ENCODE assay signal across 10 mouse cellular contexts in genomic region chr14:46767116-46767515, GRCm38 (mm10). TPM values are rescaled to one million over a fixed set of nuclear protein-coding genes. Genes with fewer than 3 reads are reported as not detected.
A peak's percentile ranks its signal among the peaks of the same experiment; 100 is the strongest.
DNase-seq lines count a peak whose midpoint lies in the region.
"Had no signal": no experiment of that assay in that cellular context is flagged by ENCODE, and none has a peak within 500 bp of the region (broad histone marks: within the 10 kb centered on the region; RNA-seq: fewer than 3 reads in every experiment).

No protein-coding gene starts in this region.

- DNase-seq in cerebellum, adult 11-12 months: peak; percentile 31
- DNase-seq in cerebellum, adult 11 months: no peak
- peak; percentile 34 for DNase-seq in left cerebral cortex, postnatal 4 days
- DNase-seq in left cerebral cortex, adult 9 months (ENCODE audit: low spot score in 2 of 2): no peak
- peak; percentile 22 to 25 for DNase-seq in cerebellum, postnatal 36 days
- peak; percentile 60 to 89 for DNase-seq in layer of hippocampus, postnatal 14 days (ENCODE audit: low spot score in 2 of 2)
- no peak for DNase-seq in gastrocnemius, adult 18-20 months (ENCODE audit: low spot score)
- DNase-seq in ovary, adult 18-20 months (ENCODE audit: low spot score): no peak
- DNase-seq: gastrocnemius, postnatal 25 days; lung, postnatal 14 days had no signal

- intact Hi-C loops in left cerebral cortex, postnatal 4 days (cut with DNase I): no loop called here

RNA-seq across cellular contexts. Expression of gene Cdkn3, which starts 6.8 kb away (rescaled TPM):
- total RNA-seq in left cerebral cortex, postnatal 4 days (2021): 1 to 10 TPM; 3.0 to 5.1 TPM
- 1 to 10 TPM in 1 of 2 experiments, under 1 TPM in 1; 0.44 to 1.0 TPM for total RNA-seq in layer of hippocampus, postnatal 14 days (2021)
- total RNA-seq in gastrocnemius, adult 18-20 months (2021): not detected

RNA-seq across cellular contexts. Expression of gene Cnih1, which starts 21.1 kb away (rescaled TPM):
- total RNA-seq in left cerebral cortex, postnatal 4 days (2021): 10 to 100 TPM; 70.9 to 72.6 TPM
- total RNA-seq in layer of hippocampus, postnatal 14 days (2021): 10 to 100 TPM; 66.1 to 69.6 TPM
- total RNA-seq in gastrocnemius, adult 18-20 months (2021): 10 to 100 TPM; 55.0 to 57.3 TPM

RNA-seq across cellular contexts. Expression of gene Gmfb, which starts 54.9 kb away (rescaled TPM):
- total RNA-seq in left cerebral cortex, postnatal 4 days (2021): 100 to 1,000 TPM; 132 to 135 TPM
- 100 to 1,000 TPM; 167 to 184 TPM for total RNA-seq in layer of hippocampus, postnatal 14 days (2021)
- total RNA-seq in gastrocnemius, adult 18-20 months (2021): 10 to 100 TPM; 17.3 to 18.1 TPM

Comparison
In these comparisons a context has a peak if more than half of its experiments do, and no peak if none do; other contexts are left out.
1. DNase-seq: peak in cerebellum, adult 11-12 months (single experiment), left cerebral cortex, postnatal 4 days (single experiment), cerebellum, postnatal 36 days (2 of 2) and layer of hippocampus, postnatal 14 days (2 of 2); none in cerebellum, adult 11 months (single experiment), left cerebral cortex, adult 9 months (0 of 2), gastrocnemius, adult 18-20 months (single experiment) and ovary, adult 18-20 months (single experiment).
2. RNA of gene Gmfb, which starts 54.9 kb away (total RNA-seq): 167 to 184 TPM in layer of hippocampus, postnatal 14 days and 132 to 135 TPM in left cerebral cortex, postnatal 4 days; 17.3 to 18.1 TPM in gastrocnemius, adult 18-20 months; every median in the first group is over 4 times any median in the second.